Mouse (Mus musculus): ENCODE measurements around the gene Scyl3. TPM values are rescaled to one million over a fixed set of nuclear protein-coding genes. Genes with fewer than 3 reads are reported as not detected.

Scyl3 gene
- polyA plus RNA-seq, 1 experiment from 2014 or later, result 11.0 TPM

Other genes with a start within 250 kb of the Scyl3 start
- not detected in 2 replicates for gene Mettl11b, start 203.9 kb upstream of the Scyl3 start, polyA plus RNA-seq (2015; fragmentation: Nextera tagmentation; extraction: Ambion mirVana)
- 18.6 and 18.9 TPM in 2 replicates for gene Kifap3, start 149.5 kb upstream of the Scyl3 start, polyA plus RNA-seq (2015; fragmentation: Nextera tagmentation; extraction: Ambion mirVana)
- gene BC055324, start 65.7 kb downstream of the Scyl3 start, polyA plus RNA-seq (2015; fragmentation: Nextera tagmentation; extraction: Ambion mirVana), result 14.5 and 15.5 TPM in 2 replicates
- gene Mettl18, start 65.8 kb downstream of the Scyl3 start, polyA plus RNA-seq (2015; fragmentation: Nextera tagmentation; extraction: Ambion mirVana), result 5.0 and 7.0 TPM in 2 replicates
- 0.57 and 0.84 TPM in 2 replicates for gene Sele, start 119.1 kb downstream of the Scyl3 start, polyA plus RNA-seq (2015; fragmentation: Nextera tagmentation; extraction: Ambion mirVana)
- 0.31 and 0.72 TPM in 2 replicates for gene Sell, start 132.9 kb downstream of the Scyl3 start, polyA plus RNA-seq (2015; fragmentation: Nextera tagmentation; extraction: Ambion mirVana)
- 0.08 and 0.23 TPM in 2 replicates for gene Selp, start 186.2 kb downstream of the Scyl3 start, polyA plus RNA-seq (2015; fragmentation: Nextera tagmentation; extraction: Ambion mirVana)
- 0.24 and 0.38 TPM in 2 replicates for gene F5, start 222.7 kb downstream of the Scyl3 start, polyA plus RNA-seq (2015; fragmentation: Nextera tagmentation; extraction: Ambion mirVana)